Mouse (Mus musculus): ENCODE measurements around the gene Mcm10. TPM values are rescaled to one million over a fixed set of nuclear protein-coding genes. Genes with fewer than 3 reads are reported as not detected.

Gene Mcm10
- polyA plus RNA-seq, 1 experiment from 2014 or later = 78.2 TPM

- H3K27ac ChIP-seq = no peak overlapping the region
- no peak overlapping the region for H3K4me3 ChIP-seq
- H3K27me3 ChIP-seq (ENCODE audit: low read depth, poor library complexity, severe bottlenecking) = no peaks in the 10 kb centered on the region
- no peaks in the 10 kb centered on the region for H3K9me3 ChIP-seq (replicated peaks)
- whole genome bisulfite sequencing = 84% methylated on average over 6 of the region's 6 CpGs
- H3K36me3 ChIP-seq = peaks cover 3% of the 10 kb centered on the region; the same call in 1 of the 2 replicates
- no peak for DNase-seq (ENCODE audit: low spot score)
- H3K4me1 ChIP-seq = peaks cover 12% of the 10 kb centered on the region
Measured at GRCm38 (mm10) chr2:5027057-5027456, 14.5 kb upstream of the Mcm10 start.

GRCm38 (mm10) chr2:5025162-5025733 lies 12.7 kb upstream of the Mcm10 start:
- DNase-seq (ENCODE audit: low spot score) = no peak
- no peak overlapping the region for H3K4me3 ChIP-seq
- 41% methylated on average over 3 of the region's 4 CpGs for WGBS
- no peaks in the 10 kb centered on the region for H3K27me3 ChIP-seq (ENCODE audit: low read depth, poor library complexity, severe bottlenecking)
- no peaks in the 10 kb centered on the region for H3K9me3 ChIP-seq (replicated peaks)
- no peak overlapping the region for H3K27ac ChIP-seq
- peaks cover 3% of the 10 kb centered on the region; the same call in 1 of the 2 replicates for H3K36me3 ChIP-seq
- peaks cover 12% of the 10 kb centered on the region for H3K4me1 ChIP-seq

DNA sequence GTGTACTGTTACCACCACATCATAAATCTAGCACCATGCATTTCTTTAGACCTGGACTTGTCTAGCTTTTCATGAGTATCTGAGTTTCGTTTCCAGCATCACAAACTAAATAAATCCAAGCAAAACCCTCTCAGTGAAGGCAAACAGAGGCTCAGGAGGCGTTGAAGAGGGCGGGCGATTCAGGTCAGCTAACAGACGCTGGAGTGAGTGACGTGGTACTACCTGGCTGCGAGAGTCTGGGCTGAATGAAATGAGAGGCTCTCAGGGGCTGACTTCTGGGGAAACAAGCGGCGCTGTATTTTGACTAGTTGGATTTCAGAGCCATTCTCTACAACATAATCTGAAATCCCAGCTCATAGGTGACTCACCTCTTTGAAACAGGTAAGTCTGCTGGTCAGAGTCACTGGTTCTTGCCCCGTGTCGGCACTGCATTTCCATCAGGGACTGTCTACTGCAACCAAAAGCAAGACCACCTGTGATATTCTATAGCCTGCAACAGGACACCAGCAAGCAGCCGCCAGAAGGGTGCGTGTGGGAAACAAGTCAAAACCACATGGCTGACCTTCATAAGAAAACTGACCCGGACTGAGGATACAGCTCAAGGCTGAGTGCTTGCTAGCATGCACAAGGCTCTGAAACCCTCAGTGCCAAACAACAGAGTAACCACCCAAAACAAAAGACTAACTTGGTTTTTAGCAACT lies 11.3 kb upstream of the Mcm10 start:
- peak overlapping the region; percentile 42; the same call in 1 of the 2 replicates for H3K27ac ChIP-seq

DNA sequence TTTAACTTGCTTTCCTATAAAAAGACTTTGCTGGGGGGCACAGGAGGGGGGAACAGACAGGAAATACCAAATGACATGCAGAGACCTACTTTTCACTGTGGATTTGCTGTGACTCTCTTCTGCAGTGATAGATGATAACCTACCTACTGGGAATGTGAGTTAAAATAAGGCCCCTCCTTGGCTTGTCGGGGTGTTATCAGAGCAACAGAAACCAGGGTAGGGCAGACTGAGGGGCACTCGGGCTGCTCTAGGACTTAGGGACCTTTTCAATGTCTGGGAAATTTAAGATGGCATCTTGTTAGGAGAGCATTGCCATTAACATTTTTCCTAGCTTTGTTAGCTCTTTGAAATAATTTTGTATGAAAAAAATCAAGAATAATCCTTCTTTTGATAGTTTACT lies 10.7 kb upstream of the Mcm10 start:
- H3K36me3 ChIP-seq = peaks cover 3% of the 10 kb centered on the region; the same call in 1 of the 2 replicates
- DNase-seq (ENCODE audit: low spot score) = no peak
- no peak overlapping the region for H3K4me3 ChIP-seq
- H3K27ac ChIP-seq = no peak overlapping the region
- H3K27me3 ChIP-seq (ENCODE audit: low read depth, poor library complexity, severe bottlenecking) = no peaks in the 10 kb centered on the region
- WGBS = 74% methylated on average over 2 of the region's 2 CpGs
- H3K4me1 ChIP-seq = peaks cover 12% of the 10 kb centered on the region
- no peaks in the 10 kb centered on the region for H3K9me3 ChIP-seq (replicated peaks)

More for the DNA sequence above, 11.3 kb upstream of the Mcm10 start:
- no peak overlapping the region for H3K4me3 ChIP-seq
- DNase-seq (ENCODE audit: low spot score) = peak; percentile 46
- no peaks in the 10 kb centered on the region for H3K9me3 ChIP-seq (replicated peaks)
- peaks cover 12% of the 10 kb centered on the region for H3K4me1 ChIP-seq
- WGBS = 81% methylated on average over 14 of the region's 14 CpGs
- H3K36me3 ChIP-seq = peaks cover 3% of the 10 kb centered on the region; the same call in 1 of the 2 replicates
- no peaks in the 10 kb centered on the region for H3K27me3 ChIP-seq (ENCODE audit: low read depth, poor library complexity, severe bottlenecking)

- Histone ChIP-seq H3K36me3 (no peaks in the 10 kb centered on the region), H3K9me3 (replicated peaks) (no peaks in the 10 kb centered on the region), H3K4me3 (no peak overlapping the region), H3K27ac (no peak overlapping the region), H3K27me3 (ENCODE audit: low read depth, poor library complexity, severe bottlenecking) (no peaks in the 10 kb centered on the region), H3K4me1 (peaks cover 12% of the 10 kb centered on the region)
- WGBS = 74% methylated on average over 1 of the region's 1 CpGs
- DNase-seq (ENCODE audit: low spot score) = no peak
Measured at GRCm38 (mm10) chr2:5019708-5020107, 7.1 kb upstream of the Mcm10 start.

GRCm38 (mm10) chr2:5016922-5017321 lies 4.3 kb upstream of the Mcm10 start:
- WGBS = 90% methylated on average over 7 of the region's 7 CpGs
- no peaks in the 10 kb centered on the region for H3K27me3 ChIP-seq (ENCODE audit: low read depth, poor library complexity, severe bottlenecking)
- no peak overlapping the region for H3K27ac ChIP-seq
- no peak for DNase-seq (ENCODE audit: low spot score)
- H3K4me3 ChIP-seq = no peak overlapping the region
- H3K4me1 ChIP-seq = peaks cover 3% of the 10 kb centered on the region; the same call in 1 of the 2 replicates
- no peaks in the 10 kb centered on the region for H3K36me3 ChIP-seq
- H3K9me3 ChIP-seq (replicated peaks) = no peaks in the 10 kb centered on the region

DNA sequence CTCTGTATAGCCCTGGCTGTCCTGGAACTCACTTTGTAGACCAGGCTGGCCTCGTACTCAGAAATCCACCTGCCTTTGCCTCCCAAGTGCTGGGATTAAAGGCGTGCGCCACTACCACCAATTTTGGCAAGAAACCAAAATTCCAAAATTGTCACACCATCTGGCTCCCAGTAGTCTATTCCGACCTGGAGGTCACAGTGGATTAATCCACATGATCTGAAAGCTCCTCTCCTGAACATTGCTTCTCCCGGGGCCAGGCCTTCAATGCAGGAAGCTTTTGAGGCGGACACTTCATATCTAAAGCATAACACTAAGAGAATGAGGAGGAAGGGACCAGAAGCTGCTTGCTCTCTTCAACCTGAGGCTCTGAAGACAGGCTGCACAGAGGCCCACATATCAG lies 2.9 kb upstream of the Mcm10 start:
- Histone ChIP-seq H3K36me3 (peaks cover 4% of the 10 kb centered on the region), H3K27me3 (ENCODE audit: low read depth, poor library complexity, severe bottlenecking) (no peaks in the 10 kb centered on the region), H3K4me1 (peaks cover 10% of the 10 kb centered on the region), H3K27ac (no peak overlapping the region), H3K9me3 (replicated peaks) (no peaks in the 10 kb centered on the region), H3K4me3 (no peak overlapping the region)
- 88% methylated on average over 6 of the region's 6 CpGs for WGBS
- DNase-seq (ENCODE audit: low spot score) = no peak

DNA sequence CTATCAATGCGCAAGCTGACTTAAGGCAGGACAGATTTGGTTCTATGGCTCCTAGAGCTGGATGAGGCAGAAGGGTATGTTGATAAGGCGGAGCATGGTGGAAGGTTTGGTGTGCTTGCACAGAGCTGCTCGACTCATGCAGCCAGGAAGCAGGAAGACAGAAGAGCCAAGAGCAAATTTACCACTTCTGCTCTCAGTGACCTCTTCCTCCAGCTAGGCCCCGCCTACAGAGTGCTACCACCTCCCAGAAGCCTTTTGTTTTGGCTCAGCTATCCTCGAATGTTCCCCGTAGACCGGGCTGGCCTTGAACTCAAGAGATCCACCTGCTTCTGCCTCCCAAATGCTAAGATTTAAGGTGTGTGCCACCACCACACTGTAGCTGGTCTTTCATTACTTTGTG lies 2.0 kb upstream of the Mcm10 start:
- Histone ChIP-seq H3K4me1 (peaks cover 10% of the 10 kb centered on the region), H3K27me3 (ENCODE audit: low read depth, poor library complexity, severe bottlenecking) (no peaks in the 10 kb centered on the region), H3K27ac (no peak overlapping the region), H3K36me3 (peaks cover 11% of the 10 kb centered on the region), H3K9me3 (replicated peaks) (no peaks in the 10 kb centered on the region), H3K4me3 (no peak overlapping the region)
- no peak for DNase-seq (ENCODE audit: low spot score)
- 87% methylated on average over 7 of the region's 7 CpGs for WGBS

DNA sequence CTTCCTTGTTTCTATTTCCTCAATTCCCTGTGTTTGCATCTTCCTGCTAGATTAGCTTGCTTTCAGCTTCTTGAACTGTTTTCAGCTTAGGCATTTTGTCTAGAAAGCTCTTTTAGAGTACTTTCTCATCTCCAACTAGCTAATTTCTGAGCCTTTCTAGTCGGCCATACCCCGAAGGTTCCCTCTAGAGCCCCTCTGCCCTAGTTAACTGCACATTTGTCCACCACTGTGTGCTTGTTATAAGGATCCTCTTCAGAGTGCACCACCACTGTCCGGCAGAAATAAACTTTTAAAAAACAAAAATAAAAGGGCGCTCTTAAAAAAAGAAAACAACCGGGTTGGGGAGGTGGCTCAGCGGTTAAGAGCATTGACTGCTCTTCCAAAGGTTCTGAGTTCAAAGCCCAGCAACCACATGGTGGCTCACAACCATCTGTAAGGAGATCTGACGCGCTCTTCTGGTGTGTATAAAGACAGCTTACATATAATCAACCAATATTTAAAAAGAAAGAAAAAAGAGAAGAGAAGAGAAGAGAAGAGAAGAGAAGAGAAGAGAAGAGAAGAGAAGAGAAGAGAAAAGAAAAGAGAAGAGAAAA lies 597 bp downstream of the Mcm10 start:
- no peaks in the 10 kb centered on the region for H3K9me3 ChIP-seq (replicated peaks)
- WGBS = 17% methylated on average over 8 of the region's 8 CpGs

DNA sequence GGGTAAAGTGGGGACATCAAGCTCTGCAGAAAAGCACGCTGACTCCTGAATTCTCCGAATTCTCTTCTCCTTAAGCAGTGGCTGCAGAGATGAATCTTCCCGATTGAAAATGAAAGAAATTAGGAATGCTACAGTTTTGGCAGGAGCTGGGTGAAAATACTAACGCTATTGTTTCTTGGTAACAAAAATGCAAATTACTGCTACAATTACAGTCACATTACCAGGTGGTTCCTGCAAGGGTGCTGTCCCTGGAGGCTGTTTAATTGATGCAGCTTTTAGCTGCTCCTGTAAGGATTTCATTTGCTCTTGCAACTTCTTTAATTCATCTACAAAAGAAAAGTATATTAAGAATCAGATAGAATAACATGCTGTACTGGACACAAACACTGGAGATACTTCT lies 5.5 kb downstream of the Mcm10 start:
- Histone ChIP-seq H3K4me3 (no peak overlapping the region), H3K27ac (no peak overlapping the region), H3K4me1 (peaks cover 8% of the 10 kb centered on the region), H3K9me3 (replicated peaks) (no peaks in the 10 kb centered on the region), H3K27me3 (ENCODE audit: low read depth, poor library complexity, severe bottlenecking) (no peaks in the 10 kb centered on the region), H3K36me3 (peaks cover 86% of the 10 kb centered on the region)
- 95% methylated on average over 4 of the region's 4 CpGs for WGBS
- DNase-seq (ENCODE audit: low spot score) = no peak

More for the DNA sequence above, 597 bp downstream of the Mcm10 start:
- no peaks in the 10 kb centered on the region for H3K27me3 ChIP-seq (ENCODE audit: low read depth, poor library complexity, severe bottlenecking)
- peaks cover 10% of the 10 kb centered on the region for H3K4me1 ChIP-seq
- no peak for DNase-seq (ENCODE audit: low spot score)
- H3K27ac ChIP-seq = peak overlapping the region; percentile 91
- peaks cover 37% of the 10 kb centered on the region for H3K36me3 ChIP-seq
- peak overlapping the region; percentile 81 for H3K4me3 ChIP-seq

DNA sequence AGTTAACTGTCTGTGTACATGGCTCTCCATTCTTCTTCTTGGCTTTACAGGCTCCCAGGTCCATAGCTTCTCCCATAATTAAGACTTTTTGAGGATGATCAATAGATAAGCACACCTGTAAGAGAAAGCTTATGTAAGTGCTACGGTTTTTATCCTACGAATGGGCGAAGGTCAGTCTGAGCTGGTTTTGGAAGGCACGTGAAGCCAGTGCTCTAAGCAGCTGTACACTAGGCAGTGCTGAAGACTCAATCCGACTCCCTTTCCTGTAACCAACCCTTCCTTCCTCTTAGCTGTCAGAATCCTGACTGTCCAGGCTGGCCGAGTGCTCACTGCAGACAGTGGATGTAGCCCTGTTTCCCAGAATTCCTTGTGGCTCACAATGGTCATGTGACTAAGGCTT lies 11.3 kb downstream of the Mcm10 start:
- Histone ChIP-seq H3K27me3 (ENCODE audit: low read depth, poor library complexity, severe bottlenecking) (no peaks in the 10 kb centered on the region), H3K9me3 (replicated peaks) (no peaks in the 10 kb centered on the region), H3K27ac (no peak overlapping the region), H3K4me3 (no peak overlapping the region), H3K36me3 (peaks cover 100% of the 10 kb centered on the region), H3K4me1 (no peaks in the 10 kb centered on the region)
- no peak for DNase-seq (ENCODE audit: low spot score)
- WGBS = 94% methylated on average over 6 of the region's 6 CpGs

GRCm38 (mm10) chr2:4998905-4999304 lies 13.7 kb downstream of the Mcm10 start:
- no peaks in the 10 kb centered on the region for H3K9me3 ChIP-seq (replicated peaks)
- no peak for DNase-seq (ENCODE audit: low spot score)
- H3K36me3 ChIP-seq = peaks cover 100% of the 10 kb centered on the region
- H3K27ac ChIP-seq = no peak overlapping the region
- WGBS = 84% methylated on average over 3 of the region's 3 CpGs
- H3K4me3 ChIP-seq = no peak overlapping the region
- no peaks in the 10 kb centered on the region for H3K4me1 ChIP-seq
- no peaks in the 10 kb centered on the region for H3K27me3 ChIP-seq (ENCODE audit: low read depth, poor library complexity, severe bottlenecking)

DNA sequence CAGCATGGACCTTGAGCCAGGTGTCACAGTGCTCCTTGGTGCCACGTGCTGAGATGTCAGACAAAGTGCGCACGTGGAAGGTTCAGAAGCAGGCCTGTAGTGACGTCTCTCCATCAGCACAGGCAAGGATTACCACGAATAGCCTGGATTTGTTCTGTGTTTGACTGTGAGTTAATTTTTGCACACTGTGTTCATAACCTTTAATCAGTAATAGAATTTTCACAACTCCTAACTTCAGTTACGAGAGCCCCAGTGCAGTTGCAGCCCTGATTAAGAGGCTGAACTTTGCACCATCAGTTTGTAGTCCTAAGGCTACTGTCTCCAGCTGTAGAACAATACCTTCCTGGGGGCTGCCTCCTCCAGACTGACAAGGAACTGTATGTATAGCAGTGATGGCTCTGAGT lies 16.2 kb downstream of the Mcm10 start:
- Histone ChIP-seq H3K36me3 (peaks cover 98% of the 10 kb centered on the region), H3K4me3 (no peak overlapping the region), H3K27me3 (ENCODE audit: low read depth, poor library complexity, severe bottlenecking) (no peaks in the 10 kb centered on the region), H3K4me1 (no peaks in the 10 kb centered on the region), H3K9me3 (replicated peaks) (no peaks in the 10 kb centered on the region), H3K27ac (no peak overlapping the region)
- DNase-seq (ENCODE audit: low spot score) = no peak
- 97% methylated on average over 6 of the region's 6 CpGs for WGBS
